Mouse (Mus musculus) limb, embryonic 11.5 days (tissue): ENCODE measurements around the gene Mfap2. TPM values are rescaled to one million over a fixed set of nuclear protein-coding genes. Genes with fewer than 3 reads are reported as not detected.

ENCODE experiments used
- ATAC-seq: fragments of 200-750 bp; cut with Nextera tagmentation; 2 replicates; pipeline ENCODE4 v1.8.0; 2017; ENCODE audit warnings: low read depth; ENCODE audit not compliant: insufficient number of reproducible peaks, low FRiP score, low TSS enrichment
- DNase-seq: peaks from one replicate; pipeline ENCODE4 v3.0.0-alpha.2; 2015; ENCODE audit warnings: low spot score
- H3K27ac ChIP-seq: fragments of 300-500 bp; sonication (generic); replicated peaks from 2 replicates; pipeline ENCODE4 v1.5.1; 2014; ENCODE audit warnings: low read depth, mild to moderate bottlenecking, low read length
- H3K27me3 ChIP-seq: fragments of 300-500 bp; sonication (generic); 2 replicates; pipeline ENCODE4 v1.6.1; 2014; ENCODE audit warnings: mild to moderate bottlenecking, low read length, mixed read lengths; ENCODE audit not compliant: control insufficient read depth, insufficient read depth
- H3K36me3 ChIP-seq: fragments of 300-500 bp; sonication (generic); 2 replicates; pipeline ENCODE4 v1.6.1; 2014; ENCODE audit warnings: mild to moderate bottlenecking, low read length, moderate library complexity, mixed read lengths; ENCODE audit not compliant: control insufficient read depth, insufficient read depth
- H3K4me1 ChIP-seq: fragments of 300-500 bp; sonication (generic); 2 replicates; pipeline ENCODE4 v1.6.1; 2014; ENCODE audit warnings: low read length, mixed read lengths; ENCODE audit not compliant: control insufficient read depth, insufficient read depth
- H3K4me2 ChIP-seq: fragments of 300-500 bp; sonication (generic); 2 replicates; pipeline ENCODE4 v1.6.1; 2014; ENCODE audit warnings: low read depth, mild to moderate bottlenecking, moderate library complexity; ENCODE audit not compliant: severe bottlenecking
- H3K4me3 ChIP-seq: fragments of 300-500 bp; sonication (generic); 2 replicates; pipeline ENCODE4 v1.5.1; 2014; ENCODE audit warnings: low read depth, low read length
- H3K9ac ChIP-seq: fragments of 300-500 bp; sonication (generic); 2 replicates; pipeline ENCODE4 v1.6.1; 2014; ENCODE audit warnings: mild to moderate bottlenecking, low read length
- H3K9me3 ChIP-seq: fragments of 300-500 bp; sonication (generic); 2 replicates; pipeline ENCODE4 v1.6.1; 2016; ENCODE audit warnings: low read length; ENCODE audit not compliant: control insufficient read depth
- WGBS: fragments of 180-500 bp; shearing (Covaris S2); extraction: QIAGEN DNeasy Blood & Tissue Kit; methylation state at CpG from one replicate; pipeline ENCODE4 v1.1.7; 2014; 5-methylcytosine and 5-hydroxymethylcytosine counted together
- polyA plus RNA-seq: library from polyadenylated mRNA; unstranded; fragments of >200 nt; fragmentation: Nextera tagmentation; extraction: Ambion mirVana; gene quantifications from 2 replicates; pipeline ENCODE4 v1.2.1, GENCODE M21; 2014

Mfap2 gene
- polyA plus RNA-seq, 1 experiment from 2014 or later: 517 TPM

DNA sequence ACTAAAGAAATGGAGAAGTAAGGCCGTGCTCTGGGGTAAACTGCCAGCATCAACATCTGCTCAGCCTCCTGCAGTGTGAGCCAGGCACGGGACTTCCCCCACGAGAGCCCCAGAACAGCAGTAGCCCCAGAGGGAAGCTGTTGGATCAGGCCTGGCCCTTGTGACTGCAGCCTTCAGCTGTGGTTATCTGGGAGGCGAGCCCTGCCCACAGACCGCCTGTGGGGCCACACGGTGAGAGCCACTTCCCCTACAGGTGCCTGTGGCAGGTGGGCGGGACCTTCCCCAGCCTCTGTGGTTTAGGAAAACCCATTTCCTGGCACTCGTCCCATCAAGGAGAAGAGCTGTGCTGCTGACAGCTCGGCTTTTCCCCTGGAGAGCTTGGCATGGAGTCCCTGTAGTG is 26.8 kb upstream of the Mfap2 start:
- no peak for ATAC-seq
- no peak overlapping the region for H3K4me3 ChIP-seq
- H3K27ac ChIP-seq: no peak overlapping the region; the same call in 1 of the 2 replicates
- no peak overlapping the region for H3K4me2 ChIP-seq
- no peaks in the 10 kb centered on the region; the same call in 1 of the 2 replicates for H3K9me3 ChIP-seq
- peaks cover 11% of the 10 kb centered on the region for H3K4me1 ChIP-seq
- WGBS: 18% methylated on average over 9 of the region's 9 CpGs
- no peak overlapping the region; the same call in 1 of the 2 replicates for H3K9ac ChIP-seq
- no peak for DNase-seq
- H3K27me3 ChIP-seq: no peaks in the 10 kb centered on the region
- no peaks in the 10 kb centered on the region; the same call in 1 of the 2 replicates for H3K36me3 ChIP-seq

DNA sequence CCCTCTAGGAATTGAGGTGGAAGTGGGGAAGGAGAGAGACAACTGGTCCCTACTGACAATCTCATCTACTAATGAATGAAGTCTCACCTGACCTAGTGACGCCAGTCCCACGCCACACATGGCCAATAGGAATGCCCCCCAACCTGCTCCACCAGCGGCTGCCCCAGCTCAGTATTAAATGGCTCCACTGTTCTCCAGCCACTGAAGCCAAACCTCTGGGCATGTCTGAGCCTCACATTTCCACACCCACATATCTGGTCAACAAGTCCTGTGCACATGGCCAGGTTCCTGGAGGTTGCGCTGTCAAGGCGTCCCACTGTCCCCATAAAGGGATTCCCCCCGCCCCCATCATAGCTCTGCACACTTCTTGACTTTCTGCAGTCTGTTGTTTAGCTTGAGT is 25.7 kb upstream of the Mfap2 start:
- Histone ChIP-seq H3K27me3 (no peaks in the 10 kb centered on the region), H3K9ac (no peak overlapping the region), H3K4me1 (peaks cover 13% of the 10 kb centered on the region), H3K36me3 (no peaks in the 10 kb centered on the region; the same call in 1 of the 2 replicates), H3K9me3 (no peaks in the 10 kb centered on the region; the same call in 1 of the 2 replicates), H3K27ac (no peak overlapping the region), H3K4me2 (no peak overlapping the region), H3K4me3 (no peak overlapping the region)
- ATAC-seq: no peak
- 80% methylated on average over 6 of the region's 6 CpGs for WGBS
- no peak for DNase-seq

DNA sequence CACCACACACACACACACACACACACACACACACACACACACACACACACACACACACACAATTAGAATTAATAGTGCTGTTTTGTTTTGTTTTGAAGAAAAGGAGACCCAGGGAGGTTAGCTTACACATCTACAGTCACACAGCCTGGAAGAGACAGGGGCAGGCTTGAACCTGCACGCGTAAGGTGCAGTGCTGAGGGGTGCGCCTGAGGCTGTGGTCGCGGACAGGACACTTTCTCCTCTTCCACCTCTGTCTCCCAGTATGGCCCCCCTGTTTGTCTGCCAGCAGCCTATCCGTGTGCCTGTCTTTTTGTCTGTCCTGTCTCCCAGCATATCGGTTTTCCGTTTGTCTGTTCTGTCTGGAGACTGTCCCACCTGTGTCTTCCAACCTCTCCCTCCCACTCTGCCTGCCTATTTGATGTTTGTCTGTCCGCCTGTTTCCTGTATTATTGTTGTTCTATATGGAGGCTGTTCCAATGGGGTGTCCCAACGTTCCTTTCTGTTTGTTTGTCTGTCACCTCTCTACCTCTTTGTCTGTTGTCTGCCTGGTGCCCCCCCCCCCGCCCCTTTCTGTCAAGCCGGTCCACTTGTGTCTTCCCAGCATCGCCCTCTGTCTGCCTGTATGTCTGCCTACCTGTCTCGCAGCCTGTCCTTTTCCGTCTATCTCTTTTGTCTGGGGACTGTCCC is 24.1 kb upstream of the Mfap2 start:
- Histone ChIP-seq H3K27me3 (no peaks in the 10 kb centered on the region), H3K4me3 (peak overlapping the region; percentile 66), H3K9me3 (no peaks in the 10 kb centered on the region; the same call in 1 of the 2 replicates), H3K4me1 (peaks cover 13% of the 10 kb centered on the region), H3K36me3 (no peaks in the 10 kb centered on the region), H3K4me2 (peak overlapping the region; percentile 70), H3K27ac (no peak overlapping the region), H3K9ac (no peak overlapping the region; the same call in 1 of the 2 replicates)
- 36% methylated on average over 14 of the region's 15 CpGs for WGBS
- ATAC-seq (no peak), DNase-seq (peak; percentile 27)

DNA sequence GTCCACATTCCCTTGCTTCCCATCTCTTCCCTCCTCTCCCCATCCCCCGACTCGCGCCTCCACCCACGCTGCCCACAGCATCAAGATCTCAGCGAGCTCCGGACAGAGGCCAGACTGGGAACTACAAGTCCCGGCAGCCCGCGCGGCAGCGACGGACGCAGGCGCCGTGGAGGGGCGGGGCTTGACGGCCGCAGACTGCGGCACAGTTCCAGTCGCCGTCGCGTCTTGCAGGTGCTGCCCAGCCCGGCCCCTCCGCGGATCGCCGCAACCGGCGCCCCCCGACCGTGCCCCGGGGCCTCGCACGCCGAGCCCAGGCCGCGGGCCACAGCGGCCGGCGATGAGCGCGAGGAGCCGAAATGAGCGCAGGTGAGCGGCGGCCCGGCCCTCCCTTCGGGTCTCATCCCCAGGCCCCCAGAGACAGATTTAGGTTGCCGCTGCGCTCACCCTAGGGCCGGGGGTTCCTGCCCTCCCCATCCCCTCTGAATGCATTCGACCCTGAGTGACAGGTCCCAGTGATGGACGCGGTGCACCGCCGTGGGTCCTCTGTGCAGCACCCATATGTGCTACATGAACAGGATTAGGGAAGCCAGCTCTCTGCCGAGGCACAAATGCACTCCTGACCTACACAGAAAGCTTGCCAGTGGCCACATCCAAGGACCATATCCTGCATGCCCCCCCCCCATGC is 23.4 kb upstream of the Mfap2 start, which contains the start of gene Atp13a2:
Atp13a2 (plus strand) TSS at position 163 of the 685 bp plus-strand sequence.
- Histone ChIP-seq H3K4me3 (peak within 1 kb of the TSS; percentile 66), H3K27me3 (no peaks in the 10 kb centered on the region), H3K27ac (no peak within 1 kb of the TSS), H3K36me3 (no peaks in the 10 kb centered on the region), H3K4me2 (peak within 1 kb of the TSS; percentile 70), H3K9ac (peak within 1 kb of the TSS; percentile 67), H3K4me1 (peaks cover 13% of the 10 kb centered on the region), H3K9me3 (no peaks in the 10 kb centered on the region; the same call in 1 of the 2 replicates)
- DNase-seq (peak; percentile 92), ATAC-seq (peak; percentile 78)
- under 1% methylated on average over 55 of the region's 58 CpGs for WGBS

DNA sequence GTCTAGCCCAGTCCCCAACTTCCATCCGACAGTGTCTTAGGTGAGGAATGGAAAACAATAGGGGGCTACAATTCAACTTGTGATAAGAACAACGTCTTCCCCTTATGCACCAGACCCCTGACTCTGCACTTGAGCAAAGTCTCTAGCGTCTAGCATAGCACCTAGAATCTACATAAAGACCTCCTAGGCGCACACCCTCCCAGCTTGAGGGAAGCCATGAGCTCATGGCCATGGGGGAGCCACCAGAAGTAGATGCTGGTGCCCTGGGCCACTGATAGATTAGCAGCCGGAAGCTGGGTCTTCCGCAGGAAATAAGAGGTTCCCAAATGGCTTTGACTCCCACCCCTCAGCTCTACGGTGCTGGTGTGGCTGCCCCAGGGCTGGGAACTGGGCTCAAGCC is 22.7 kb upstream of the Mfap2 start:
- H3K4me3 ChIP-seq: peak overlapping the region; percentile 66
- H3K27ac ChIP-seq: no peak overlapping the region
- H3K27me3 ChIP-seq: no peaks in the 10 kb centered on the region
- peaks cover 13% of the 10 kb centered on the region for H3K4me1 ChIP-seq
- no peaks in the 10 kb centered on the region for H3K36me3 ChIP-seq
- H3K4me2 ChIP-seq: peak overlapping the region; percentile 70
- H3K9ac ChIP-seq: peak overlapping the region; percentile 67
- ATAC-seq (no peak), DNase-seq (no peak)
- WGBS: 35% methylated on average over 7 of the region's 7 CpGs
- H3K9me3 ChIP-seq: no peaks in the 10 kb centered on the region

DNA sequence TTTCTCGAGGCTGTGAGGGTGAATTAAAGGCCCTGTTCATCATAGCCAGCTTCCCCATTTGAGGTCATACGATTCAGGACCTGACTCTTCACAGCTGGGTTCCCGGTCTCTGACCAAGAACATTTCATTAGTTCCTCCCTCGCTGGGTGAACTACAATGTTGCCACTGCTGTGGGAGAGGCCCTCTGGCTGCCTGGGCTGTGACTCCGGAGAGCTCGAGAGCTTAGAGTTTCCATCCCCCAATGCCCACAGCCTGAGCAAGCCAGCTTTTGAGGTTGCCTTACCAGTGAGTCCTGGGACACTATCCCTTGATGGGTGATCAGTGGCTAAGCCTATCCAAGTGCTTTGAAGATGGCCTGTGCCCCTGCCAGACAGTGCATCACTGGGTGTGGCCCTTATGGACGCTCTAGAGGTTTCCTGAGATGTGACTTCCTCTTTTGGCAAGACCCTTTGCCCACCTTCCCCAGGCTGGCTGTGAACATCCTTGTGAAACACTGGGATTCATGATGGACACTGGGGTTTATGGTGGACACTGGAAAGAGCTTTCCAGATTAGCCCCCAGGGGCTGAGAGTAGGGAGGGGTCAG is 21.4 kb upstream of the Mfap2 start:
- Histone ChIP-seq H3K36me3 (no peaks in the 10 kb centered on the region), H3K27ac (no peak overlapping the region), H3K9me3 (no peaks in the 10 kb centered on the region), H3K4me2 (no peak overlapping the region), H3K4me1 (peaks cover 9% of the 10 kb centered on the region; the same call in 1 of the 2 replicates), H3K9ac (no peak overlapping the region), H3K27me3 (no peaks in the 10 kb centered on the region), H3K4me3 (no peak overlapping the region)
- ATAC-seq (no peak), DNase-seq (no peak)
- 66% methylated on average over 7 of the region's 7 CpGs for WGBS

DNA sequence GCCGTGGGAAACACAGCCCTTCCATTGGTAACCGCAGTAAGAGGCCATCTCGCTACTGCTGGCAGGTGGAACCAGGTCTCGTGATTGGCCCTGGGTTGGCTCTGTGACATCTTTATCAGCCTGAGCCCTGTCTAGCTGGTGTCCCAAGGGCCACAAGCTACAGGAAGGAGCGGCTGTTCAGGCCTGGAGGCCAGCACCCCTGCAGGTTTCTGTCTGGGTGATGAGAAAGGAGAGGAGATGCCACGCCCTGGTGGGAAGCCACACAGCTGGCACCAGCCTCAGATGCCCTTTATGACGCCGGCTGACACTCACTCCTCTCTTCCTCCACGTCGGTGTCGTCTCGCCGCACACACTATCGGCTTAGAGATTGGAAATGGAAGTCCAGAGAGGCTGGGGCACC is 20.8 kb upstream of the Mfap2 start:
- 95% methylated on average over 14 of the region's 14 CpGs for WGBS
- no peak overlapping the region for H3K9ac ChIP-seq
- peaks cover 2% of the 10 kb centered on the region for H3K36me3 ChIP-seq
- no peak overlapping the region for H3K4me2 ChIP-seq
- H3K27ac ChIP-seq: no peak overlapping the region
- H3K27me3 ChIP-seq: no peaks in the 10 kb centered on the region
- no peaks in the 10 kb centered on the region for H3K9me3 ChIP-seq
- no peak for ATAC-seq
- DNase-seq: no peak
- peaks cover 9% of the 10 kb centered on the region; the same call in 1 of the 2 replicates for H3K4me1 ChIP-seq
- H3K4me3 ChIP-seq: no peak overlapping the region

DNA sequence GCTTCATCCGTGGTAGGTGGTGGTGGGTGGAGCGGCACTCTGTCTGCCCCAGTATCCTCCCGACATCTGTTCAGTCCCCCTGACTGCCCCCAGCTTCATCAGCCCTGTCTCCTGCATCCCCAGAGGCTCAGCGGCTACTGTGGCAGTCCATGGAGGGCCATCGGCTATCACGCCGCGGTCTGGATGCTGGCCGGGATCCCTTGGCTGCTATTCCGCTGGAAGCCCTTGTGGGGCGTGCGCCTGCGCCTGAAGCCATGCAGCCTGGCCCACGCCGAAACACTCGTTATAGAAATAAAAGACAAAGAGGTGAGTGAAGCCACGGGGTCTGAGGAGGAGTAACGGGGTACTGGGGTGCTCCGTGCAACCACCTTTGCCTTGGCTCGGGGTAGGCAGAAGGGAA is 18.0 kb upstream of the Mfap2 start:
- no peak overlapping the region for H3K9ac ChIP-seq
- peaks cover 15% of the 10 kb centered on the region for H3K36me3 ChIP-seq
- ATAC-seq (no peak), DNase-seq (no peak)
- no peaks in the 10 kb centered on the region for H3K27me3 ChIP-seq
- H3K4me1 ChIP-seq: peaks cover 8% of the 10 kb centered on the region; the same call in 1 of the 2 replicates
- no peak overlapping the region for H3K27ac ChIP-seq
- H3K4me3 ChIP-seq: no peak overlapping the region
- H3K9me3 ChIP-seq: no peaks in the 10 kb centered on the region
- 89% methylated on average over 20 of the region's 20 CpGs for WGBS
- no peak overlapping the region for H3K4me2 ChIP-seq
